Mouse (Mus musculus) Muller cell, postnatal 12 days (primary cell): ENCODE measurements around the gene Olfr1472.
"Not testable (repeated sequence)": the region's sequence is repeated elsewhere in the genome, so short reads cannot be mapped to it uniquely, and the experiment has no call there.

Source experiments
- DNase-seq: peaks from one replicate; pipeline ENCODE4 v3.0.0-alpha.2; 2015; ENCODE audit errors: inconsistent ontology term

Gene Olfr1472

DNA sequence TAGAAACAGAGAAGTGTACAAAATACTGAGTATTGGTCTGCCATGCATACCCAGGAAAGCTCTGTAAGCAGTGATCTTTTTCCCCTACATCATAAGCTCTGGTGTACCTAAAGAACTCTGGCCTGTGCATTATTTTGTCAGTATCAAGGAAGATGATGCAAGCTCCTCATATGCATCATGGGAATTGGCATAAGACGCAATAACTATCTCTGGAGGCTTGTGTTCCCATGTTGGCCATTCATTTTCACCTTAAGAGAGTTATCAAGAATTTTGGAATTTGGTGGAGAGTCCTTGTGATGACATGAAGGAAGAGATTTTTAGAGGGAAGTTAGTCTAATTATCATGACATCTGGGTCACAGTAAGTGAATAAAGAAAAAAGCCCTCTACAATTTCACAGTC lies at the start of gene Olfr1472:
Olfr1472 (minus strand) TSS at position 101 of the 400 bp plus-strand sequence.
- no peak for DNase-seq

DNA sequence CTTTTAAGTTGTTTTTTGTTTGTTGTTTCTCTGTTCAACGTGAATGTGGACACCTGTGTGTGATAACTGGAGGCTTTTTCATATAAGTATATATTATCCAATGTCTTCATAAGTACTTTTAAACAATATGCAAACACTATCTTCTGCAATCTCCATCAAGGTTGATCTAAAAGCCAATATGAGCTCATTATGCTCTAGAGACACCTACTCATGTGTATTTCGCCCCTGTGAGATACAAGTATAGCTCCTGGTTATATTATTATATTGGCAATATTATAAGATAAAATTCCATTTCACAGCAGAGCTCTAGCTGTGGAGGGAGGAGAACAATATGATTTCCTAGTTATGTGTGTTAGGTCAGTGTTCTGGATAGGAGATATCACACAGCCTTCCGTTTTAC lies 44.4 kb upstream of the Olfr1472 start, which contains the start of gene Olfr1477:
Olfr1477 (plus strand) TSS at position 301 of the 400 bp plus-strand sequence.
- no peak for DNase-seq

DNA sequence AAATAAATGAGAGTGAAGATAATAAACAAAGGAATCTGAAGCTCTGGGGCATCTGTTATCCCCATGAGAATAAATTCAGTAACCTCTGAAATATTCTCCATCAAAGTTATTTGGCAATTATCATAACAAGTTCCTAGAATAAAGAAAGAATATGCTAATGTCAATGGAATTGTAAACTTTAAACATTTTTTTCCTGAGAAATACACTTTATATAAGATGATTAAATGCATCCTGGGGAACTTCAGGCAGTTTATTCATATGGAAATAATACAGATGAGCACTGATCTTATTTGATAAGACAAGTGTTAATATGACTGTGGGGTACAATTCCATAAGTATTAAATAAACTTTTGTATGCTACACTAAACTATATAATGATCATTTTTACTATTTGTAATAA lies 24.2 kb upstream of the Olfr1472 start, which contains the start of gene Olfr1475:
Olfr1475 (minus strand) TSS at position 101 of the 400 bp plus-strand sequence.
- DNase-seq = no peak

DNA sequence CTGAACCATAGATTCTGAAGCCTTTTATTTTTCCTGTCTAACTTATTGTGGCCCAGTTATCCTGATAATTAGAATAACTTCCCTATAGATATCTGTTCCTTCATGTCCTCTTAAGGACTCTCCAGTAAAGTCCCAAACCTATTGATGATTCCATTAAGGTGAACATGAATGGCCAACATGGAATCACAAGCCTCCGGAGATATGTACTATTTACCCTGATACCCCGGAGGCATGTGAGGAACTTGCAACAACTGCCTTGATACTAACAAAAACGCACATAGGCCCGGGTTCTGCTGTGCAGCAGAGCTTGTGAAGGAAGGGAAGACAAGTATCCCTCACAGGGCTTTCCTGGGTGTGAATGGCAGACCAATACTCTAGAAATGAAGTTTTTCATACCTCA lies 13.4 kb upstream of the Olfr1472 start, which contains the start of gene Olfr1474:
Olfr1474 (plus strand) TSS at position 301 of the 400 bp plus-strand sequence.
- DNase-seq = not testable (repeated sequence)

DNA sequence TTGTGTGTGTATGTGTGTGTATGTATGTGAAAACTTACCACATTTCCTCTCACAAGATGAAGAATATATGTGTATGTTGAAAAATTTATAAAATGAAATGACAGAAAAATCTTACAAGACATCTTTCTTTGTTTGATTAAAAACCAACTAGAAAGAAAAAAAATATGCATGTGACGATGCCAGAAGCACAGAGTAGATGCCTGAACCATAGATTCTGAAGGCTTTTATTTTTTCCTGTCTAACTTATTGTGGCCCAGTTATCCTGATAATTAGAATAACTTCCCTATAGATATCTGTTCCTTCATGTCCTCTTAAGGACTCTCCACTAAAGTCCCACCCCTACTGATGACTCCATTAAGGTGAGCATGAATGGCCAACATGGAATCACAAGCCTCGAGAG lies 12.8 kb downstream of the Olfr1472 start, which contains the start of gene Olfr1471:
Olfr1471 (plus strand) TSS at position 301 of the 400 bp plus-strand sequence.
- DNase-seq = not testable (repeated sequence)

DNA sequence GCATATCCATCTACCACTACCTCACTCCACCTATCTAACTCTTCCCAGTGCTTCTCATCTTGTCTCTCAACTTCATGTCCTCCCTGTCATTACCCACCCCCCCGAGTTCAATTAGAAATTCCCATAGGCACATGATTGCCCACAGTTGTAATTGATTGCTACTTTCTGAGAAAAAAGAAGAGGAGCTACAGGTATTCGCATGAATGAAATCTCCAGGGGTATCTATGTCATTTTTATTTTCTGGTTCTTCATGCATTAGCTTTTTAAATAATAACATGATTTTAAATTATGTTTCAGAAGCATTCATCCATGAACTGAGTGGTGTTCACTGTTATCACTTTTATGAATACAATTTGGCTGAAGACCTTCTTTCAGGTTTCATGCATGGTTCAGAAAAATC lies 48.3 kb downstream of the Olfr1472 start, which contains the start of gene Olfr1469:
Olfr1469 (plus strand) TSS at position 301 of the 400 bp plus-strand sequence.
- no peak for DNase-seq
